Mouse (Mus musculus): ENCODE measurements around the gene Cox10.

DNA sequence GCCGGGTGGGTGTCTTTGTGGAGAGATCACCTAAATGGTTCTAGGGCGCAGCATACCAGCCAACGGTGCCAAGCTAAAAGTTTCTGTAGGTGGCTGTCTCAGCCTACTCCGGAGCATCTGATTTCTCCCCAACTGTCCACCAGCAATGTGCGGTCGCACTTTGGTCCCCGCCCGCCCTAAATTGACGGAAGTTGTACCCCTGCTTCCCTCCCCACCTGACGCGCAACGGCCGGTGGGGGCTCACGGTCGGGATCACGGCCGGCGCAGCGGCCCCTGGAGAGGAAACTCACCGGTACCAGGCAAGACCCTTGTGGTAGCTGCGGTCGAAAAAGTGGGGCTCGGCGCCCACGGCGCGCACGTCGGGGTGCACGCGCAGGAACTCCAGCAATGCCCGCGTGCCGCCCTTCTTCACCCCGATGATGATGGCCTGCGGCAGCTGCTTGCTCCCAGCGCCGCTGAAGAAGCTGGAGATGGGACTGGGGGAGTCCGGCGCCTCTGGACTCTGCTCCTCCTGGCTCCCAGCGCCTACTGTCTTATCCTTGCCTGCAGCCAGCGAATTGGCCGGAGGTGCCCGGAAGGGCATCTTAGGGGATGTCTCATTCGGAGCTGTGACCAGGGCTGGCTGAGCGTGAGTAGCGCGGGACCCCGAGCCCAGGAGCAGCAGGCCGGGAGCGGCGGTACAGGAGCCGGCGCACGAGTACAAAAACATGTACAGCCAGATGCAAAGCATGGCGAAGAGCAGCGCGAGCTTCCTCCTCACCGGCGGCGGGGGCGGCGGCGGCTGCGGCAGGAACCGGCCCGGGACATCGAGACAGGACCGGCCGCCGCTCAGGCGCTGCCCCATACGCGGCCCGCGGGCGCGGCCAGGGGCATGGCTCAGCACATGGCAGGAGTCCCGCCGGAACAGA, 158.0 kb downstream of the Cox10 start:
- TF ChIP-seq POLR2A (IDR thresholded peaks at IDR 0.05; ENCODE audit: low read depth, low read length), result no peak
- TF ChIP-seq CTCF (conservative IDR thresholded peaks at IDR 0.05; ENCODE audit: insufficient read depth, insufficient read length, low read depth, low read length), result no peak

All from kidney, adult 2 months (tissue).